Mouse (Mus musculus): ENCODE results near the gene St5. TPM values are rescaled to one million over a fixed set of nuclear protein-coding genes. Genes with fewer than 3 reads are reported as not detected.
A peak's percentile ranks its signal among the peaks of the same experiment; 100 is the strongest.

The St5 gene
- polyA plus RNA-seq, 1 experiment from 2014 or later, result 40.3 TPM

DNA sequence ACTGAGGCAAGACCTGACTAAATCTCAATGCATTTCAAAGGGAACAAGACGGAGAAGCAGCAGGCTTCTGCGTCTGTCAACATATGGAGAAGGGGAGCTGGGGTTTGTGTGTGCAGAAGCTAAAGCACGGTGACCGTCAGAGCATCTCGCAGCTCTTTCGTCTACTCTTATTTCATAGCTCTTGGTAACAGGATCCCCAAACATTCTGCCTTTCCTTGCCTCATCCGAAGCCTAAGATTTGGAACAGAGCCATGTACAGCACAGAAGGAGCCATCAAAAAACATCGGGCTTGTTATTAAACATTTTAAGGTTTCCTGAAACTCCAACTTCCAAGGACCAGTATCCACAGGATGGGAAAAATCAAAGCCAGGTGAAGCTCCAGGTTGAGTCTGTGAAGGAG, 62.3 kb downstream of the St5 start:
- ATAC-seq (replicated peaks; ENCODE audit: low FRiP score, low read depth) (no peak), DNase-seq (ENCODE audit: low spot score) (peak; percentile 60)
- Histone ChIP-seq H3K9me3 (replicated peaks; ENCODE audit: low read length) (no peaks in the 10 kb centered on the region), H3K9ac (ENCODE audit: low read depth, low read length) (no peak overlapping the region), H3K4me1 (replicated peaks; ENCODE audit: insufficient read depth, low read length) (peaks cover 9% of the 10 kb centered on the region; the same call in 1 of the 2 replicates), H3K4me3 (replicated peaks; ENCODE audit: low read depth, low read length) (no peak overlapping the region), H3K27me3 (ENCODE audit: insufficient read depth, low read length) (no peaks in the 10 kb centered on the region), H3K36me3 (ENCODE audit: insufficient read depth, low read length) (no peaks in the 10 kb centered on the region), H3K4me2 (ENCODE audit: low read length) (no peak overlapping the region), H3K27ac (0 out of 2 replicates have a peak overlapping the region, but pooled peaks have one; percentile 13)
- no peak for TF ChIP-seq CTCF (IDR thresholded peaks at IDR 0.05; ENCODE audit: low read depth)
- WGBS, result 46% methylated on average over 8 of the region's 8 CpGs

- 50% methylated on average over 5 of the region's 5 CpGs for WGBS
- H3K4me1 ChIP-seq (replicated peaks; ENCODE audit: insufficient read depth, low read length), result peaks cover 6% of the 10 kb centered on the region; the same call in 1 of the 2 replicates
- H3K27me3 ChIP-seq (ENCODE audit: insufficient read depth, low read length), result no peaks in the 10 kb centered on the region
- no peaks in the 10 kb centered on the region for H3K9me3 ChIP-seq (replicated peaks; ENCODE audit: low read length)
- no peak for DNase-seq (ENCODE audit: low spot score)
- H3K27ac ChIP-seq, result no peak overlapping the region
- no peak overlapping the region for H3K4me2 ChIP-seq (ENCODE audit: low read length)
- no peak for TF ChIP-seq CTCF (IDR thresholded peaks at IDR 0.05; ENCODE audit: low read depth)
- no peaks in the 10 kb centered on the region for H3K36me3 ChIP-seq (ENCODE audit: insufficient read depth, low read length)
- no peak overlapping the region for H3K9ac ChIP-seq (ENCODE audit: low read depth, low read length)
- ATAC-seq (replicated peaks; ENCODE audit: low FRiP score, low read depth), result no peak
- H3K4me3 ChIP-seq (replicated peaks; ENCODE audit: low read depth, low read length), result no peak overlapping the region
Observed at GRCm38 (mm10) chr7:109637391-109637790, 66.0 kb downstream of the St5 start.

- Histone ChIP-seq H3K36me3 (ENCODE audit: insufficient read depth, low read length) (no peaks in the 10 kb centered on the region), H3K9me3 (replicated peaks; ENCODE audit: low read length) (no peaks in the 10 kb centered on the region), H3K4me3 (replicated peaks; ENCODE audit: low read depth, low read length) (no peak overlapping the region), H3K4me2 (ENCODE audit: low read length) (no peak overlapping the region), H3K27me3 (ENCODE audit: insufficient read depth, low read length) (no peaks in the 10 kb centered on the region), H3K27ac (no peak overlapping the region), H3K4me1 (replicated peaks; ENCODE audit: insufficient read depth, low read length) (peaks cover 1% of the 10 kb centered on the region; the same call in 1 of the 2 replicates), H3K9ac (ENCODE audit: low read depth, low read length) (no peak overlapping the region)
- DNase-seq (ENCODE audit: low spot score) (no peak), ATAC-seq (replicated peaks; ENCODE audit: low FRiP score, low read depth) (no peak)
- 88% methylated on average over 8 of the region's 8 CpGs for WGBS
- no peak for TF ChIP-seq CTCF (IDR thresholded peaks at IDR 0.05; ENCODE audit: low read depth)
Observed at GRCm38 (mm10) chr7:109636086-109636792, 67.2 kb downstream of the St5 start.

DNA sequence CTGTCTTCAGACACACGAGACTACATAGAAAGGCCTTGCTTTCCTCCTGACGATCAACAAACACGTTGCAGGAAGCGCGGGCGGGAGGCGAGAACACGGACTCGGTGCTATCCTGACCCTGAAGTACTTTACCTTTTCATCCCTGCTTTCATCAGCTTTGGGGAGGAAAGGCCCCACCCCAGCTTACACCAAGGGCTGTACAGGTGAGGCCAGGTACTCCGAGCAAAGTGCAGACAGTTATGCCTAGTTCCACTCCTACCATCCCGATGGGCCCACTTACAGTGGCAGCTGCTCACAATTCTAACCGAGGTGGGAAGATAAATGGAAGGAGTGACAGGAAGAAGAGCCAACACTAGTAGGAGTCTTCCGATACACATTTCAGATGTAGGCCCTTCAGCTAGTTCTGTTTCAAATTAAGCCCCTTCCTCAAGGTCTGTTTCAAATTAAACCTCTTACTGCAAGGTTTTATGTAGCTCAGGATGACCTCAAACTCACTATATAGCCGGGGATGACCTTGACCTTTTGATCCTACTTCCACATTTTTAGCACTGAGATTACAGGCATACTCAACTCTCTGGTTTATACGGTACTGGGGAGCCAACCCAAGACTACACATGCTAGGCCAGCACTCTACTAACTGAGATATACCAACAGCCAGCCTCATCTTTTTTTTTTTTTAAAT, 69.9 kb downstream of the St5 start:
- H3K4me2 ChIP-seq (ENCODE audit: low read length), result no peak overlapping the region
- 89% methylated on average over 15 of the region's 15 CpGs for WGBS
- H3K27ac ChIP-seq, result no peak overlapping the region
- ATAC-seq (replicated peaks; ENCODE audit: low FRiP score, low read depth), result no peak
- DNase-seq (ENCODE audit: low spot score), result no peak
- H3K36me3 ChIP-seq (ENCODE audit: insufficient read depth, low read length), result no peaks in the 10 kb centered on the region
- H3K4me1 ChIP-seq (replicated peaks; ENCODE audit: insufficient read depth, low read length), result no peaks in the 10 kb centered on the region; the same call in 1 of the 2 replicates
- no peak overlapping the region for H3K4me3 ChIP-seq (replicated peaks; ENCODE audit: low read depth, low read length)
- no peaks in the 10 kb centered on the region for H3K27me3 ChIP-seq (ENCODE audit: insufficient read depth, low read length)
- no peaks in the 10 kb centered on the region for H3K9me3 ChIP-seq (replicated peaks; ENCODE audit: low read length)
- no peak overlapping the region for H3K9ac ChIP-seq (ENCODE audit: low read depth, low read length)
- TF ChIP-seq CTCF (IDR thresholded peaks at IDR 0.05; ENCODE audit: low read depth), result no peak

DNA sequence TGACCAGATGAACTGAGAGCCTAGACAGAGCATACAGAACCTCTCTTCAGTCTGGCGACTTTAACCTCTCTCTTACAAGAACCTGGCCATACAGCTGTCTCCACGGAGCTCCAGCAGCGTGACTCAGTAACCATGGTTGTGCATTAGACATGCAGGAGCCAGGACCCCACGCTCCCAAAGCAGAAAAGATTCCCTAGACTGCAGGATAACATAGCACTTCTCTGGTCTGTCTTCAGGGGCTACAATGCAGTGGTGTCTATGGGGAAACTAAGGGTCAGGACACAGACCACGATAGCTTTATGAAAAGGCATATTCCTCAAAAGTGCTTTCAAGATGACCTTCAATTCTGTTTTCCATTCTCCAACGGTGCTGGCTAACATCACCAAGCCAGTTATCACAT, 72.1 kb downstream of the St5 start:
- Histone ChIP-seq H3K4me2 (ENCODE audit: low read length) (no peak overlapping the region), H3K9me3 (replicated peaks; ENCODE audit: low read length) (no peaks in the 10 kb centered on the region), H3K4me3 (replicated peaks; ENCODE audit: low read depth, low read length) (no peak overlapping the region), H3K27me3 (ENCODE audit: insufficient read depth, low read length) (no peaks in the 10 kb centered on the region), H3K27ac (no peak overlapping the region), H3K4me1 (replicated peaks; ENCODE audit: insufficient read depth, low read length) (no peaks in the 10 kb centered on the region; the same call in 1 of the 2 replicates), H3K9ac (ENCODE audit: low read depth, low read length) (no peak overlapping the region), H3K36me3 (ENCODE audit: insufficient read depth, low read length) (no peaks in the 10 kb centered on the region)
- TF ChIP-seq CTCF (IDR thresholded peaks at IDR 0.05; ENCODE audit: low read depth), result no peak
- DNase-seq (ENCODE audit: low spot score) (no peak), ATAC-seq (replicated peaks; ENCODE audit: low FRiP score, low read depth) (no peak)
- 70% methylated on average over 6 of the region's 6 CpGs for WGBS

- ATAC-seq (replicated peaks; ENCODE audit: low FRiP score, low read depth) (no peak), DNase-seq (ENCODE audit: low spot score) (no peak)
- Histone ChIP-seq H3K4me2 (ENCODE audit: low read length) (no peak overlapping the region), H3K27me3 (ENCODE audit: insufficient read depth, low read length) (no peaks in the 10 kb centered on the region), H3K9ac (ENCODE audit: low read depth, low read length) (no peak overlapping the region), H3K36me3 (ENCODE audit: insufficient read depth, low read length) (no peaks in the 10 kb centered on the region), H3K9me3 (replicated peaks; ENCODE audit: low read length) (no peaks in the 10 kb centered on the region), H3K4me3 (replicated peaks; ENCODE audit: low read depth, low read length) (no peak overlapping the region), H3K27ac (0 out of 2 replicates have a peak overlapping the region, but pooled peaks have one; percentile 2), H3K4me1 (replicated peaks; ENCODE audit: insufficient read depth, low read length) (no peaks in the 10 kb centered on the region; the same call in 1 of the 2 replicates)
- no peak for TF ChIP-seq CTCF (IDR thresholded peaks at IDR 0.05; ENCODE audit: low read depth)
- 75% methylated on average over 7 of the region's 7 CpGs for WGBS
Observed at GRCm38 (mm10) chr7:109629871-109630778, 73.3 kb downstream of the St5 start.

Measured in kidney, postnatal 0 days (tissue).